Mouse (Mus musculus): ENCODE results near the gene Btg4. TPM values are rescaled to one million over a fixed set of nuclear protein-coding genes. Genes with fewer than 3 reads are reported as not detected.

Btg4 gene
- polyA plus RNA-seq, 1 experiment from 2014 or later: not detected

DNA sequence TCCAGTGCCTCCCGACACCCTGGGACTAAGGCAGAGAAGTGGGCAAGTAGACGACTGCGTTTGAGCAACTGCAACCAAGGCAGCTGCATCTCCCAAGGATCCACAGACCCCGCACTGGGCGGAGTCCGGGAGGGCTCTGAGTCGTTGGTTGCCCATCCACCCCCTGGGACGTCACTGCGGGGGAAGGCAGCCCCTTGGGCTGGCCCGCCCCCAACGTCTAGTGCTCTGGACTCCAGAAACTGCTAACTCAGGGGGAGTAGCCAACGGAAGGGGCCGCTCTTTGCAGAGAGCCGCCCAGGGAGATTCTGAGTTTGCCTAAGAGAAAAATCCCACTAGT, 16.2 kb downstream of the Btg4 start, which contains the start of gene Layn:
Layn (minus strand) TSS at position 116 of the 337 bp plus-strand sequence.
- no peaks in the 10 kb centered on the region for H3K36me3 ChIP-seq (ENCODE audit: insufficient read depth, low read length)
- WGBS: 1% methylated on average over 14 of the region's 14 CpGs
- H3K4me3 ChIP-seq (replicated peaks; ENCODE audit: low read depth, low read length): peak within 1 kb of the TSS; percentile 53
- peak within 1 kb of the TSS; percentile 61 for H3K9ac ChIP-seq (ENCODE audit: low read depth, low read length)
- DNase-seq (ENCODE audit: low spot score): peak; percentile 97
- no peaks in the 10 kb centered on the region for H3K9me3 ChIP-seq (replicated peaks; ENCODE audit: low read length)
- no peaks in the 10 kb centered on the region for H3K27me3 ChIP-seq (ENCODE audit: insufficient read depth, low read length)
- H3K27ac ChIP-seq: peak within 1 kb of the TSS; percentile 68; the same call in 1 of the 2 replicates
- peak; percentile 95 for ATAC-seq (replicated peaks; ENCODE audit: low FRiP score, low read depth)
- TF ChIP-seq CTCF (IDR thresholded peaks at IDR 0.05; ENCODE audit: low read depth): peak; percentile 45; the same call in 1 of the 2 replicates
- H3K4me2 ChIP-seq (ENCODE audit: low read length): peak within 1 kb of the TSS; percentile 97
- H3K4me1 ChIP-seq (replicated peaks; ENCODE audit: insufficient read depth, low read length): peaks cover 8% of the 10 kb centered on the region

DNA sequence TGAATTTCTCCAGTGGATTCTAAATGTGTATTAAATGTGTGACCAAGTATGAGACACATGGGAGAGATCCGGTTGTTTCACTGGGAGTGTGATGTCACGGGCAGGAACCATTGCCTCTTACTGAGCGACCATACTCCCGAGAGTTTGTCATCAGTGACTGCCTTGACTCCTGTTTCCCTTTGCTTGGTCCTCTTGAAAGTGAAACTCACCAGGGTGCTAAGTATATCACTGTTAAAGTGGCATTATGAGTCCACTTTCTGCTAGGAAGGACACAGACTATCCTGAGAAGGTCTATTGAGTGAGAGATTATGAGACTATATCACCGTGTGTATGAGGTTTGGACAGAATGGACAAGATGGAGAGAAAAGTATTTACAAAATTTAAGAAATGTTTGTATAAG, 20.9 kb downstream of the Btg4 start:
- Histone ChIP-seq H3K9ac (ENCODE audit: low read depth, low read length) (no peak overlapping the region), H3K27ac (no peak overlapping the region), H3K9me3 (replicated peaks; ENCODE audit: low read length) (no peaks in the 10 kb centered on the region), H3K36me3 (ENCODE audit: insufficient read depth, low read length) (no peaks in the 10 kb centered on the region), H3K4me2 (ENCODE audit: low read length) (no peak overlapping the region), H3K4me1 (replicated peaks; ENCODE audit: insufficient read depth, low read length) (peaks cover 4% of the 10 kb centered on the region), H3K4me3 (replicated peaks; ENCODE audit: low read depth, low read length) (no peak overlapping the region), H3K27me3 (ENCODE audit: insufficient read depth, low read length) (no peaks in the 10 kb centered on the region)
- ATAC-seq (replicated peaks; ENCODE audit: low FRiP score, low read depth) (no peak), DNase-seq (ENCODE audit: low spot score) (no peak)
- no peak for TF ChIP-seq CTCF (IDR thresholded peaks at IDR 0.05; ENCODE audit: low read depth)
- 78% methylated on average over 5 of the region's 5 CpGs for whole genome bisulfite sequencing

DNA sequence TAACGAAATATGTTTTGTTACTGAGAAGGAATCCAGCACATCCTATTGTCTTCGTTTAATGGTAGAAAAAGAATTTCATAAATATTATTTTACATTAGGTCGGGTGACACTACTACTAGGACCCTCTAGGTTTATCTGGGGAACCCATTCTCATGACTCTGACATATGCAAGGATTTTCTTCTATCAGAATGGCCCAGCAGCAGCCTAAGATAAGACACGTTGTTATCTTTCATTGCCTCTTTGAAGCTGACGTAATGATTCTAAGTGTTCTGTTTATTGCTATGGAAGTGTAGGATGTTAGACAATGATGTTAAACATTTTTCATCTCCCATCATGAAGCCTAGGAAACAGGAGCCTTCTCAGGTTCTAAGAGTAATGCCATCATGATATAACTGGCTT, 33.0 kb downstream of the Btg4 start:
- no peaks in the 10 kb centered on the region for H3K27me3 ChIP-seq (ENCODE audit: insufficient read depth, low read length)
- no peak for DNase-seq (ENCODE audit: low spot score)
- no peak for TF ChIP-seq CTCF (IDR thresholded peaks at IDR 0.05; ENCODE audit: low read depth)

DNA sequence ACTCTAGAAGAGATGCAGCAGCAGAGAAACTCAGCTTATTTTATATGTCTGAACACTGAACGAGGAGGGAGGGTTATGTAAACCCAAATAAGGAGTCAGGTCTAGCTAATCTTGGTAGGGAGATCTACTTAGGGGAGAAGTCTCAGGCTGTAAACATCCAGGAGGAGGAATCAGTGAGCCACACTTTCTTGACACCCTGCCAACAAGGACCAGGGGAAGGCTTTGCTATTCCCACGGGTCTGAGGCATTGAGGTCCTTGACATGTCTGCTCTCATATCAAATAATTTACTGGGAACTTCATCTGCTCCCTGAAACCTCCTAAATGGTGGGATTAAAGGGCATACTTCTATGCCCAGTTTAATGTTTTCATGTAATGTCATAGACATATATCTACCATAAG, 35.6 kb downstream of the Btg4 start:
- Histone ChIP-seq H3K9me3 (replicated peaks; ENCODE audit: low read length) (no peaks in the 10 kb centered on the region), H3K27me3 (ENCODE audit: insufficient read depth, low read length) (no peaks in the 10 kb centered on the region), H3K27ac (no peak overlapping the region), H3K4me1 (replicated peaks; ENCODE audit: insufficient read depth, low read length) (no peaks in the 10 kb centered on the region), H3K4me2 (ENCODE audit: low read length) (no peak overlapping the region), H3K9ac (ENCODE audit: low read depth, low read length) (no peak overlapping the region), H3K36me3 (ENCODE audit: insufficient read depth, low read length) (no peaks in the 10 kb centered on the region), H3K4me3 (replicated peaks; ENCODE audit: low read depth, low read length) (no peak overlapping the region)
- no peak for DNase-seq (ENCODE audit: low spot score)
- TF ChIP-seq CTCF (IDR thresholded peaks at IDR 0.05; ENCODE audit: low read depth): no peak
- WGBS: 40% methylated on average over 2 of the region's 2 CpGs
- ATAC-seq (replicated peaks; ENCODE audit: low FRiP score, low read depth): no peak

More for the DNA sequence above, 33.0 kb downstream of the Btg4 start:
- H3K9ac ChIP-seq (ENCODE audit: low read depth, low read length): no peak overlapping the region
- H3K4me2 ChIP-seq (ENCODE audit: low read length): no peak overlapping the region
- H3K4me3 ChIP-seq (replicated peaks; ENCODE audit: low read depth, low read length): no peak overlapping the region
- H3K36me3 ChIP-seq (ENCODE audit: insufficient read depth, low read length): no peaks in the 10 kb centered on the region
- 78% methylated on average over 5 of the region's 5 CpGs for WGBS
- no peaks in the 10 kb centered on the region for H3K4me1 ChIP-seq (replicated peaks; ENCODE audit: insufficient read depth, low read length)
- no peaks in the 10 kb centered on the region for H3K9me3 ChIP-seq (replicated peaks; ENCODE audit: low read length)
- ATAC-seq (replicated peaks; ENCODE audit: low FRiP score, low read depth): no peak
- H3K27ac ChIP-seq: no peak overlapping the region

DNA sequence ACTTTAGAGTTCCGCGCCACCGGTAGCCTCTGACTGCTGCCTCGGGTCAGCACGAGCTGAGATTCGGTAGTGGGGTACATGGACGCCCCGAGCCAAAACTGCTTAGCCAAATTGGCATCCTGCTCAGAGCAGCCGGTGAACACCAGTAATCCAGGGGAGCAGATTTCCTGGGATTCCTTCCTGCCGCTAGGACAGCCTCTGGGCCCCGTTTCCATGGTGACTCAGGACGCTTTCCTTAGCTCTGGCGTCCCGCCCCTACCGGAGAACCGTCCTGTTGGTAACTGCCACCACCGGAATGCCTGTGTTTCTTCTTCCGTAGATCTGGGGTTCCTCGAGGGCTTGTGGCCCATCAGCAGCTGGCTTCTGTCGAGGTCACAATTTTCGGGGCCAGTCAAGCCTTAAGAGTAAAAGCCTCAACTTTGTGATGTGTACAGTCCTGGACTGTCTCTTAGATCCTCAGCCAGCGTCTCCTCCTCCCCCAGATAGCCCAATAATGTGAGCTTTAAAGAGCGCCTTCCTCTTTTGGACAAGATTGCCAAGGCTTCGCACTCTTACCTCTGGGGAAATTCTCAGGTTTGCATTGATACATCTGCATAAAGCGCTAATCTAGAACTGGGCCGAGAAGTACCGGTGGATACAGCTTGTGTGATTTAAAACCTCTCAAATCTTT, 41.2 kb downstream of the Btg4 start, which contains the start of gene 4833427G06Rik:
4833427G06Rik (minus strand) TSS at position 323 of the 670 bp plus-strand sequence.
- Histone ChIP-seq H3K27me3 (ENCODE audit: insufficient read depth, low read length) (no peaks in the 10 kb centered on the region), H3K36me3 (ENCODE audit: insufficient read depth, low read length) (no peaks in the 10 kb centered on the region), H3K9me3 (replicated peaks; ENCODE audit: low read length) (no peaks in the 10 kb centered on the region), H3K4me1 (replicated peaks; ENCODE audit: insufficient read depth, low read length) (peaks cover 8% of the 10 kb centered on the region; the same call in 1 of the 2 replicates), H3K9ac (ENCODE audit: low read depth, low read length) (no peak within 1 kb of the TSS), H3K4me3 (replicated peaks; ENCODE audit: low read depth, low read length) (peak within 1 kb of the TSS; percentile 11; the same call in 1 of the 2 replicates), H3K27ac (no peak within 1 kb of the TSS), H3K4me2 (ENCODE audit: low read length) (peak within 1 kb of the TSS; percentile 96)
- peak; percentile 60 for ATAC-seq (replicated peaks; ENCODE audit: low FRiP score, low read depth)
- WGBS: 7% methylated on average over 27 of the region's 27 CpGs
- peak; percentile 34; the same call in 1 of the 2 replicates for TF ChIP-seq CTCF (IDR thresholded peaks at IDR 0.05; ENCODE audit: low read depth)
- DNase-seq (ENCODE audit: low spot score): peak; percentile 88

DNA sequence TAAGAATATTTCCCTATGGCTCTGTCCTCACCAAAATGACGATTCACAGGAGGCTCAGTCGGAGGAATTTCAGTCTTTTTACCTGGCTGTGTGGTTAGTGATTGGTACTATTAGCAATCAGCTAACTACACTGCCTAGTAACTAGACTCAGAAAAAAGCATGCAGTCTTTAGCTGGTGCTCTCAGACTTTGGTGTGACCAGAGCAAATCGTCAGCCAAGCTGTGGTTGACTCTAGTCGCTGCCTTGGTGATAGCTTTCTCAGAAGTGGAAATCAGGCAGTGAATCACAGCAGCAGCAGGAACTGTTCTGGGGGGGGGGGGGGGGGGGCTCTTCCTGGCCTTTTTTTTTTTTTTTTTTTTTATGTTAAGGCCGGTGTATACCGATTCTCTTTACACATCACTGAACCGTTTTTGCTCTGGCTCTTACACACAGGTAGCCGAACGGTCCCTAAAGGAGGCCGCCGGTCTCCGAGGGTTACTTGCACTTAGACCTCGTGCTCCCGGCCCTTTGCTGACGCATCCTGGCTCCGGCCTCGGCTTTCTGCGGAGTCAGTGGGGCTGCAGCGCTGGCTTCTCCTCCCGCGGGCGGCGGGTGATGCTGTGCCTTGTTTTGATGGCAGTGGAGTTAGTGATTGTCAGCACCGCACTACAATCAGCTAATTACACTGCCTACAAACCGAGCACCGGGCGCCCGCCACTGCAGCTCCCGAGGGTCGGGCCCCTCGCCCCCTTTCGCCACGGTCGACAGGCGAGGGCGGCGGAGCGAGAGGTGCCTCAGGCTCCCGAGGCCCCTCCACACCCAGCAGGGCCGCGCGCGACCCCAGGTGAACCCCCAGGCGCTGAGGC, 42.5 kb downstream of the Btg4 start:
- no peak for TF ChIP-seq CTCF (IDR thresholded peaks at IDR 0.05; ENCODE audit: low read depth)
- no peaks in the 10 kb centered on the region for H3K9me3 ChIP-seq (replicated peaks; ENCODE audit: low read length)
- H3K36me3 ChIP-seq (ENCODE audit: insufficient read depth, low read length): no peaks in the 10 kb centered on the region
- ATAC-seq (replicated peaks; ENCODE audit: low FRiP score, low read depth) (peak; percentile 60), DNase-seq (ENCODE audit: low spot score) (peak; percentile 60)
- H3K27ac ChIP-seq: no peak overlapping the region
- 2% methylated on average over 43 of the region's 44 CpGs for WGBS
- H3K9ac ChIP-seq (ENCODE audit: low read depth, low read length): peak overlapping the region; percentile 50
- H3K4me2 ChIP-seq (ENCODE audit: low read length): peak overlapping the region; percentile 96
- peak overlapping the region; percentile 46 for H3K4me3 ChIP-seq (replicated peaks; ENCODE audit: low read depth, low read length)
- H3K27me3 ChIP-seq (ENCODE audit: insufficient read depth, low read length): no peaks in the 10 kb centered on the region
- H3K4me1 ChIP-seq (replicated peaks; ENCODE audit: insufficient read depth, low read length): peaks cover 8% of the 10 kb centered on the region; the same call in 1 of the 2 replicates
